Mouse (Mus musculus) brain, embryonic 14.5 days (tissue): Measurements from ENCODE around the gene Ahnak. TPM values are rescaled to one million over a fixed set of nuclear protein-coding genes. Genes with fewer than 3 reads are reported as not detected.

Experiments used
- DNase-seq: peaks from one replicate; pipeline ENCODE4 v3.0.0-alpha.2; 2011; ENCODE audit warnings: low read depth
- CTCF ChIP-seq: fragments of 200-500 bp; IDR thresholded peaks from 2 replicates; pipeline ENCODE4 v1.5.1; 2012; ENCODE audit warnings: inconsistent platforms, mild to moderate bottlenecking, moderate library complexity, borderline replicate concordance; ENCODE audit not compliant: insufficient read depth, insufficient read length; ENCODE audit errors: extremely low read depth
- POLR2A ChIP-seq: fragments of 200-500 bp; IDR thresholded peaks from 2 replicates; pipeline ENCODE4 v1.6.1; 2012; ENCODE audit warnings: mild to moderate bottlenecking, inconsistent platforms, borderline replicate concordance; ENCODE audit not compliant: poor library complexity, insufficient read depth, insufficient read length, severe bottlenecking; ENCODE audit errors: extremely low read depth
- polyA plus RNA-seq: library from polyadenylated mRNA; depleted of rRNA; stranded (reverse); fragments of >200 nt; gene quantifications from 2 replicates; pipeline ENCODE4 v1.2.3, GENCODE M21; 2012

The Ahnak gene
- polyA plus RNA-seq, 1 experiment = 6.0 TPM

DNA sequence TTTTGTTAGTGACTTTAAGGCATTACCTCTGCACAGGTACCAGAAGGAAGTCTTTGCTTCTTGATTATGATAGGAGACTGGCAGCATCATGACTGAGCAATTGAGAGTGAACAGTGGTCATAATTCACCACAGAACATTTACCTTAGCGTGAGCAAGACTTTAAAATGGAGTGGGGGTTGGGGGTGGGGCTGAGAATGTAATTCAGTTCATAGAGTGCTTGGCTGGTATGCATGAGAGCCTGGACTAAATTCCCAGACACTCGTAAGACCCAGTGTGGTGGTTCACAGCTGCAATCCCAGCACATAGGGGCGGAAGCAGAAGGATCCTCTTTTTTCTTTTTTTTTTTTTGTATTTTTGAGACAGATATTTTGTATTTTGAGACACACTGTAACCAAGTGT is 30.2 kb downstream of the Ahnak start:
- TF ChIP-seq CTCF (no peak), POLR2A (no peak)
- no peak for DNase-seq

GRCm38 (mm10) chr19:9023021-9023778 is 34.1 kb downstream of the Ahnak start:
- no peak for TF ChIP-seq CTCF
- TF ChIP-seq POLR2A = no peak
- peak; percentile 50 for DNase-seq

GRCm38 (mm10) chr19:9025562-9026257 is 36.6 kb downstream of the Ahnak start:
- TF ChIP-seq POLR2A = no peak
- TF ChIP-seq CTCF = no peak
- DNase-seq = no peak

- TF ChIP-seq CTCF (no peak), POLR2A (no peak)
- peak; percentile 93 for DNase-seq
These were observed 37.5 kb downstream of the Ahnak start for GRCm38 (mm10) chr19:9026634-9027033.

GRCm38 (mm10) chr19:9027795-9028194 is 38.7 kb downstream of the Ahnak start:
- TF ChIP-seq POLR2A (no peak), CTCF (no peak)
- DNase-seq = peak; percentile 82

- no peak for TF ChIP-seq POLR2A
- no peak for TF ChIP-seq CTCF
- DNase-seq = no peak
These were observed 39.3 kb downstream of the Ahnak start for GRCm38 (mm10) chr19:9028375-9028774.

DNA sequence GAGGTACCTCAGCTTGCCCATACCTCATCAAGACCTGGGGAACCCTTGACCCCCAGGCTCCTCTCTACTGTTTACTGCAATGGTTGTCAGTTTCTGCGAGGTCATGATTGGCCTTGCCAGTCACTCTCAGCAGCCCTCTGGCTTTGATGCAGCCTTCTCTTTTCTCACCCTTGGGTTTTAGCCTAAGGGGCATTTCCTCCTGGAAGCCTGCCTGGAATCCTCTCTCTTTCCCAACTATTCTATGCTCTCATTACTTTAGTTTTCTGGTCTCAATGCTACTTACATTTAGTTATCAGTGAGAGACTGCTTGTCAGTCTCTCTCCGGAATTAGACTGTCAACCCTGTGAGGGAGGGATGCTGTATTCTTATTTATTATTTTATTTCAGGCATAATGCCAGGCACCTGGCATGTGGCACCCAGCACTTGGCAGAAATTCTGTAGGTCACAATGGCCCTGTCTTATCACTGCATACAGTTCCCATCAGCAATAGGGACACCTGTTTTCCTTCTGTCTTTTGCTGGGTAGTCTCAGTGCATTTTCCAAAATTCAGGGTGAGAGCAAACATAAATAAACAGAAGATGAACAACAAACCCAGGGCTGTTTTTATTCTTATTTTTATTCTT is 40.7 kb downstream of the Ahnak start:
- peak; percentile 43 for DNase-seq
- TF ChIP-seq POLR2A (no peak), CTCF (no peak)

- DNase-seq = peak; percentile 72
- no peak for TF ChIP-seq CTCF
- TF ChIP-seq POLR2A = no peak
These were observed 43.5 kb downstream of the Ahnak start for GRCm38 (mm10) chr19:9032502-9033129.

- DNase-seq = peak; percentile 40
These were observed 44.6 kb downstream of the Ahnak start for GRCm38 (mm10) chr19:9033412-9034340.

DNA sequence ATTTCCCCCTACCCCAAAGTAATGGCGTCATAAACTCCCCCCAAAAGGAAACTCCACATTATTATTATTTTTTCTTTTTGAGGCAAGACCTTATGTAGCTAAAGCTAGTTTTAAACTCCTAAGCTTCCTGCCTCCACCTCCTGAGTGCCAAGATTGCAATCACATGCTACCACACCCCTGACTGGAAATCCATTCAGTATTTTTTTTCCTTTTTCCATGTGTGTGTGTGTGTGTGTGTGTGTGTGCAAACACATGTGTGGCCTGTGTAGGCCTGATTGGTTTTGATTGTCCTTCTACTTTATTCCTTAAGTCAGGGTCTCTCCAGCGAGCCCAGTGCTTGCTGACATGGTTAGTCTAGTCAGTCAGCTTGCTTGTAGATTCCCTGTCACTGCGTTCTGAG is 45.4 kb downstream of the Ahnak start:
- TF ChIP-seq POLR2A = no peak
- TF ChIP-seq CTCF = no peak
- DNase-seq = no peak

More at GRCm38 (mm10) chr19:9033412-9034340, 44.6 kb downstream of the Ahnak start:
- TF ChIP-seq POLR2A = no peak
- no peak for TF ChIP-seq CTCF

DNA sequence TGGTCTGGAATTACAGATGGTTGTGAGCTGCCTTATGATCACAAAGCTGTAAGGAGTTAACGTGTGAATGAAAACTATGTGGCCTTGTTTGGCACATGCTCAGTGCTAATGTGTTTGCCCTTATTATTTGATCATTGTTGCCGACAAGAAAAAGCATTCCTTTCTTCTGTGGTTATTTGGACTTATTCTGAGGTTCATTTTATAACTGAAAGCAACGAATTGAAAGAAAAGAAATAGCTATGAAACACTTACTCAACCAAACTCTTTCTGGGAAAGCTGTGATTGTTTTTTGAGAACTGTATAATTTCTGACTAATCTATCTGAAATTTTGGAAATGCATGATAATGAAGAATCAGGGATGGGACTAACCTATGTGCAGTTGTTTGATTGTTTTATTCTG is 46.0 kb downstream of the Ahnak start:
- TF ChIP-seq CTCF (no peak), POLR2A (no peak)
- DNase-seq = no peak
